Mouse (Mus musculus): Measurements from ENCODE around the gene Rab5if. TPM values are rescaled to one million over a fixed set of nuclear protein-coding genes. Genes with fewer than 3 reads are reported as not detected.
"Not testable (repeated sequence)": the region's sequence is repeated elsewhere in the genome, so short reads cannot be mapped to it uniquely, and the experiment has no call there.

The Rab5if gene
- polyA plus RNA-seq, 1 experiment = 191 TPM

GRCm38 (mm10) chr2:156847653-156848052, 15.3 kb upstream of the Rab5if start:
- Histone ChIP-seq H3K36me3 (ENCODE audit: control insufficient read depth, insufficient read depth) (peaks cover 5% of the 10 kb centered on the region), H3K79me2 (ENCODE audit: control insufficient read depth, insufficient read depth) (peaks cover 18% of the 10 kb centered on the region)

GRCm38 (mm10) chr2:156848526-156849182, 14.3 kb upstream of the Rab5if start:
- Histone ChIP-seq H3K79me2 (ENCODE audit: control insufficient read depth, insufficient read depth) (peaks cover 8% of the 10 kb centered on the region), H3K4me2 (ENCODE audit: low read depth) (no peak overlapping the region), H3K27me3 (ENCODE audit: control insufficient read depth, insufficient read depth, insufficient read length) (no peaks in the 10 kb centered on the region), H3K4me3 (no peak overlapping the region), H3ac (ENCODE audit: control insufficient read depth, insufficient read length) (no peak overlapping the region), H3K36me3 (ENCODE audit: control insufficient read depth, insufficient read depth) (peaks cover 5% of the 10 kb centered on the region)
- TF ChIP-seq MYOG (IDR thresholded peaks at IDR 0.05; ENCODE audit: control insufficient read depth in 1 of 3, insufficient read depth in 1 of 3, insufficient read length in 2 of 3, low read depth in 2 of 3) (peak in 1 of 3 experiments; percentile 21), SRF (IDR thresholded peaks at IDR 0.05; ENCODE audit: control insufficient read depth, insufficient read length, low read depth) (no peak), TCF3 (IDR thresholded peaks at IDR 0.05; ENCODE audit: insufficient read length, low read depth) (no peak)

More at GRCm38 (mm10) chr2:156847653-156848052, 15.3 kb upstream of the Rab5if start:
- TF ChIP-seq MAX (IDR thresholded peaks at IDR 0.05; ENCODE audit: low read depth) = no peak
- TF ChIP-seq E2F4 (IDR thresholded peaks at IDR 0.05; ENCODE audit: insufficient read depth) = no peak
- no peak for TF ChIP-seq USF1 (IDR thresholded peaks at IDR 0.05; ENCODE audit: low read depth)
- no peak for TF ChIP-seq MYOG (IDR thresholded peaks at IDR 0.05; ENCODE audit: control insufficient read depth in 1 of 3, insufficient read depth in 1 of 3, insufficient read length in 2 of 3, low read depth in 2 of 3)
- TF ChIP-seq REST (IDR thresholded peaks at IDR 0.05; ENCODE audit: insufficient read depth, insufficient read length) = no peak
- no peak for TF ChIP-seq POLR2AphosphoS2 (IDR thresholded peaks at IDR 0.05; ENCODE audit: insufficient read length, low read depth)
- TF ChIP-seq CEBPB (IDR thresholded peaks at IDR 0.05; ENCODE audit: insufficient read depth, poor library complexity, severe bottlenecking) = no peak
- TF ChIP-seq TCF3 (IDR thresholded peaks at IDR 0.05; ENCODE audit: insufficient read length, low read depth) = no peak
- Histone ChIP-seq H3ac (ENCODE audit: control insufficient read depth, insufficient read length) (no peak overlapping the region), H3K27me3 (ENCODE audit: control insufficient read depth, insufficient read depth, insufficient read length) (no peaks in the 10 kb centered on the region), H3K4me3 (no peak overlapping the region), H3K4me2 (ENCODE audit: low read depth) (no peak overlapping the region)

GRCm38 (mm10) chr2:156850505-156850904, 12.4 kb upstream of the Rab5if start:
- Histone ChIP-seq H3K4me3 (no peak overlapping the region), H3ac (ENCODE audit: control insufficient read depth, insufficient read length) (no peak overlapping the region), H3K36me3 (ENCODE audit: control insufficient read depth, insufficient read depth) (peaks cover 5% of the 10 kb centered on the region), H3K27me3 (ENCODE audit: control insufficient read depth, insufficient read depth, insufficient read length) (no peaks in the 10 kb centered on the region), H3K79me2 (ENCODE audit: control insufficient read depth, insufficient read depth) (no peaks in the 10 kb centered on the region), H3K4me2 (ENCODE audit: low read depth) (no peak overlapping the region)
- TF ChIP-seq USF1 (IDR thresholded peaks at IDR 0.05; ENCODE audit: low read depth) (no peak), REST (IDR thresholded peaks at IDR 0.05; ENCODE audit: insufficient read depth, insufficient read length) (no peak)

- not testable (repeated sequence) for H3K4me3 ChIP-seq; H3K79me2 ChIP-seq (ENCODE audit: control insufficient read depth, insufficient read depth); H3K36me3 ChIP-seq (ENCODE audit: control insufficient read depth, insufficient read depth); H3K27me3 ChIP-seq (ENCODE audit: control insufficient read depth, insufficient read depth, insufficient read length); H3K4me2 ChIP-seq (ENCODE audit: low read depth); H3ac ChIP-seq (ENCODE audit: control insufficient read depth, insufficient read length)
Measured at GRCm38 (mm10) chr2:156853584-156853983, 9.3 kb upstream of the Rab5if start.

DNA sequence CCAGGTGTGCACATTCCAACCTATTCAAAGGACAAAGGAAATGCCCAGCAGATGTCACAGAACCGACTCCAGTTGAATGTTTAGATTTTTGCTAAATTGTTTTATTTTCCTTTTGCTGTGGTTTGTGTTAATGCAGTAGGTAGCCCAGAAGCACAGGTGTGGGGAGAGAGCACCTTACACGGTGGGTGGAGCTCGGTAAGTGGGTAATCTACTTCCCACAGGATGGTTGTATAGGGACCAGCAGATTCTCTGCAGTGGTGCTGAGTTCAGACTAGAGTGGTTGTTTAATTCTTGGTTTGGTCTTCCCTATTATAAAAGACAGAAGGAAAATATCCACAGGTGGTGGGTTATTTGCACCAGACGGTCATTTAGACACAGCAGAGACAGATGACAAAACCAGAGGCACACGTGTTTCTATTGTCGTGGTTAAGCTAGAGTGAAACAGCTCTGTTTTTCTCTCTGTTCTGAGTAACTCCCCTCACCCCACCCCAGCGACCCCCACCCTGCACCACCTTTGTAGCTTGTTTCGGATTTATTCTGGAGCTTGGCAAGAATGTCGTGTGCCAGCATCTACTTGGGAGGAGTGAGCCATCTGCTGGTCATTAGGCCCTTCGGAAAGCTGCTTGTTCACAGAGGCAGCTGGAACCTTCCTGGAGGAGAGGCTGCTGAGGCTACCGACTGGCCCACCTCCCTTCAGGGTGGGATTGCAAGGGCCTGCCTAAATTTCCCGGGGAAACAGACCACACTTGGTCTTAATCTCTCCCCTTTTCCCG, 8.7 kb upstream of the Rab5if start:
- H3K4me2 ChIP-seq (ENCODE audit: low read depth); H3ac ChIP-seq (ENCODE audit: control insufficient read depth, insufficient read length); H3K79me2 ChIP-seq (ENCODE audit: control insufficient read depth, insufficient read depth); H3K36me3 ChIP-seq (ENCODE audit: control insufficient read depth, insufficient read depth); H3K27me3 ChIP-seq (ENCODE audit: control insufficient read depth, insufficient read depth, insufficient read length); H3K4me3 ChIP-seq: not testable (repeated sequence)

DNA sequence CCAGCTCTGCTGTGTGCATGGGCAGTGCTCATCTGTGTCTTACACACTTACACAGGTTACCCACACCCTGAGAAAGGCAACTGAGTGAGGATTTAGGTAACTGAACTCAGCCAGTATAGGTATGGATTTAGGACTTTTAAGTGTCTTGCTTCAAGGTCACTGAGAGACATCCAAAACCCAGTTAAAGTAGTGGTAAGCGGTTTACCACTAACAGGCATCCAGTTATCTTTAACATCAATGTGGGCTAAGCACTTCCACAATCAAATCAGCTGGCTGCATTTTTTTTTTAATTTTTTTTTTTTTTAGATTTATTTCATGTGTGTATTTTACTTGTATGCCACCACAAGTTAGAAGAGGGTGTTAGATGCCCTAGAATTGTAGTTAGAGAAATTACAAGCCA, 6.6 kb upstream of the Rab5if start:
- no peaks in the 10 kb centered on the region for H3K36me3 ChIP-seq (ENCODE audit: control insufficient read depth, insufficient read depth)
- H3K4me3 ChIP-seq = no peak overlapping the region
- peaks cover 4% of the 10 kb centered on the region for H3K79me2 ChIP-seq (ENCODE audit: control insufficient read depth, insufficient read depth)
- no peak for TF ChIP-seq POLR2A (IDR thresholded peaks at IDR 0.05; ENCODE audit: insufficient read length, low read depth)
- no peak for TF ChIP-seq E2F4 (IDR thresholded peaks at IDR 0.05; ENCODE audit: insufficient read depth)
- TF ChIP-seq TCF12 (IDR thresholded peaks at IDR 0.05; ENCODE audit: insufficient read depth, poor library complexity, severe bottlenecking) = no peak
- no peak for TF ChIP-seq MYOG (IDR thresholded peaks at IDR 0.05; ENCODE audit: control insufficient read depth in 1 of 3, insufficient read depth in 1 of 3, insufficient read length in 2 of 3, low read depth in 2 of 3)
- TF ChIP-seq REST (IDR thresholded peaks at IDR 0.05; ENCODE audit: insufficient read depth, insufficient read length) = no peak
- no peak for TF ChIP-seq MAX (IDR thresholded peaks at IDR 0.05; ENCODE audit: low read depth)
- no peak for TF ChIP-seq POLR2AphosphoS2 (IDR thresholded peaks at IDR 0.05; ENCODE audit: insufficient read length, low read depth)
- TF ChIP-seq USF1 (IDR thresholded peaks at IDR 0.05; ENCODE audit: low read depth) = no peak
- no peak for TF ChIP-seq SRF (IDR thresholded peaks at IDR 0.05; ENCODE audit: control insufficient read depth, insufficient read length, low read depth)
- TF ChIP-seq MYOD1 (IDR thresholded peaks at IDR 0.05; ENCODE audit: control insufficient read depth in 1 of 3, insufficient read length in 2 of 3, low read depth in 2 of 3) = no peak
- TF ChIP-seq CEBPB (IDR thresholded peaks at IDR 0.05; ENCODE audit: insufficient read depth, poor library complexity, severe bottlenecking) = no peak
- no peak for TF ChIP-seq TCF3 (IDR thresholded peaks at IDR 0.05; ENCODE audit: insufficient read length, low read depth)
- no peak overlapping the region for H3K4me2 ChIP-seq (ENCODE audit: low read depth)
- H3K27me3 ChIP-seq (ENCODE audit: control insufficient read depth, insufficient read depth, insufficient read length) = no peaks in the 10 kb centered on the region
- H3ac ChIP-seq (ENCODE audit: control insufficient read depth, insufficient read length) = no peak overlapping the region

All from myocyte (in vitro differentiated cells).